Mouse (Mus musculus) small intestine, adult 2 months (tissue): ENCODE data around the gene Dnmt3a. TPM values are rescaled to one million over a fixed set of nuclear protein-coding genes. Genes with fewer than 3 reads are reported as not detected.

ENCODE experiments used
- H3K27ac ChIP-seq: fragments of 200-500 bp; 2 replicates; pipeline ENCODE4 v1.5.1; 2012; ENCODE audit warnings: low read depth, low read length, control low read depth, inconsistent platforms; ENCODE audit not compliant: insufficient read depth
- H3K27me3 ChIP-seq: fragments of 200-500 bp; 2 replicates; pipeline ENCODE4 v1.6.1; 2012; ENCODE audit warnings: mild to moderate bottlenecking, moderate library complexity, low read length, inconsistent platforms; ENCODE audit not compliant: control insufficient read depth, insufficient read depth
- H3K36me3 ChIP-seq: fragments of 200-500 bp; 2 replicates; pipeline ENCODE4 v1.6.1; 2012; ENCODE audit warnings: mild to moderate bottlenecking, low read length, control low read depth, inconsistent platforms; ENCODE audit not compliant: control insufficient read depth, insufficient read depth
- H3K4me1 ChIP-seq: fragments of 200-500 bp; 2 replicates; pipeline ENCODE4 v1.6.1; 2012; ENCODE audit warnings: low read length, inconsistent platforms, mixed read lengths; ENCODE audit not compliant: control insufficient read depth, insufficient read depth, insufficient read length
- H3K4me3 ChIP-seq: fragments of 200-500 bp; 2 replicates; pipeline ENCODE4 v1.5.1; 2012; ENCODE audit warnings: low read depth, mild to moderate bottlenecking, control low read depth, inconsistent platforms, low read length, moderate library complexity
- CTCF ChIP-seq: fragments of 200-500 bp; IDR thresholded peaks from 2 replicates; pipeline ENCODE4 v1.5.1; 2012; ENCODE audit warnings: low read depth, mild to moderate bottlenecking, control low read depth, inconsistent platforms, low read length, moderate library complexity, mixed read lengths; ENCODE audit not compliant: insufficient replicate concordance, insufficient read length; ENCODE audit errors: extremely low read depth
- POLR2A ChIP-seq: fragments of 200-500 bp; IDR thresholded peaks from 2 replicates; pipeline ENCODE4 v1.6.1; 2012; ENCODE audit warnings: low read depth, mild to moderate bottlenecking, control low read depth, inconsistent platforms, low read length, moderate library complexity
- WGBS: fragments of 180-500 bp; shearing (Covaris S2); methylation state at CpG from one replicate; pipeline ENCODE4 v1.1.7; 2018; 5-methylcytosine and 5-hydroxymethylcytosine counted together
- polyA plus RNA-seq: library from polyadenylated mRNA; depleted of rRNA; stranded (reverse); fragments of >200 nt; gene quantifications from 2 replicates; pipeline ENCODE4 v1.2.3, GENCODE M21; 2012

The Dnmt3a gene
- polyA plus RNA-seq, 1 experiment: 10.2 TPM

GRCm38 (mm10) chr12:3881474-3881873 lies 75.7 kb downstream of the Dnmt3a start:
- Histone ChIP-seq H3K27me3 (no peaks in the 10 kb centered on the region), H3K4me3 (no peak overlapping the region), H3K4me1 (no peaks in the 10 kb centered on the region), H3K27ac (no peak overlapping the region), H3K36me3 (peaks cover 44% of the 10 kb centered on the region)
- 92% methylated on average over 3 of the region's 3 CpGs for WGBS
- TF ChIP-seq POLR2A (no peak), CTCF (no peak)

GRCm38 (mm10) chr12:3884892-3885493 lies 79.2 kb downstream of the Dnmt3a start:
- WGBS: 85% methylated on average over 9 of the region's 9 CpGs
- no peaks in the 10 kb centered on the region for H3K27me3 ChIP-seq
- no peak for TF ChIP-seq POLR2A
- TF ChIP-seq CTCF: no peak
- peaks cover 28% of the 10 kb centered on the region for H3K36me3 ChIP-seq
- no peak overlapping the region for H3K4me3 ChIP-seq
- H3K4me1 ChIP-seq: peaks cover 3% of the 10 kb centered on the region; the same call in 1 of the 2 replicates
- no peak overlapping the region for H3K27ac ChIP-seq

GRCm38 (mm10) chr12:3886601-3887000 lies 80.8 kb downstream of the Dnmt3a start:
- H3K27me3 ChIP-seq: no peaks in the 10 kb centered on the region
- peaks cover 21% of the 10 kb centered on the region for H3K36me3 ChIP-seq
- no peak overlapping the region for H3K4me3 ChIP-seq
- H3K4me1 ChIP-seq: peaks cover 6% of the 10 kb centered on the region
- no peak for TF ChIP-seq POLR2A
- H3K27ac ChIP-seq: no peak overlapping the region
- WGBS: 72% methylated on average over 2 of the region's 2 CpGs

GRCm38 (mm10) chr12:3887515-3888325 lies 81.9 kb downstream of the Dnmt3a start:
- no peak overlapping the region for H3K27ac ChIP-seq
- no peak for TF ChIP-seq CTCF
- H3K4me3 ChIP-seq: no peak overlapping the region
- H3K4me1 ChIP-seq: peaks cover 16% of the 10 kb centered on the region
- 54% methylated on average over 4 of the region's 4 CpGs for WGBS
- no peaks in the 10 kb centered on the region for H3K27me3 ChIP-seq
- H3K36me3 ChIP-seq: peaks cover 12% of the 10 kb centered on the region

GRCm38 (mm10) chr12:3889875-3890635 lies 84.2 kb downstream of the Dnmt3a start:
- Histone ChIP-seq H3K4me1 (peaks cover 26% of the 10 kb centered on the region), H3K4me3 (no peak overlapping the region), H3K27ac (0 out of 2 replicates have a peak overlapping the region, but pooled peaks have one; percentile 17), H3K27me3 (no peaks in the 10 kb centered on the region), H3K36me3 (peaks cover 8% of the 10 kb centered on the region)
- 32% methylated on average over 7 of the region's 7 CpGs for WGBS
- TF ChIP-seq CTCF: no peak

- Histone ChIP-seq H3K4me1 (peaks cover 26% of the 10 kb centered on the region), H3K4me3 (peak overlapping the region; percentile 83), H3K27ac (peak overlapping the region; percentile 85), H3K27me3 (no peaks in the 10 kb centered on the region), H3K36me3 (peaks cover 16% of the 10 kb centered on the region)
- TF ChIP-seq POLR2A (no peak; the same call in 1 of the 2 replicates), CTCF (no peak)
- 2% methylated on average over 43 of the region's 45 CpGs for WGBS
Measured at GRCm38 (mm10) chr12:3890753-3891751, 85.2 kb downstream of the Dnmt3a start.
